Mouse (Mus musculus) CD4-positive, CD25-positive, alpha-beta regulatory T cell, adult 4 months (primary cell): ENCODE results near the gene Ralgps1. TPM values are rescaled to one million over a fixed set of nuclear protein-coding genes. Genes with fewer than 3 reads are reported as not detected.

Experiments used
- ATAC-seq: one replicate; pipeline ENCODE4 v1.8.0; 2017
- polyA plus RNA-seq, 2 experiments: library from polyadenylated mRNA; unstranded; fragments of 100-300 nt; shearing (Covaris generic); gene quantifications; one replicate each; pipeline ENCODE4 v1.2.1; 2017

The Ralgps1 gene
- polyA plus RNA-seq, 2 experiments from 2014 or later, result 7.2 to 14.4 TPM

DNA sequence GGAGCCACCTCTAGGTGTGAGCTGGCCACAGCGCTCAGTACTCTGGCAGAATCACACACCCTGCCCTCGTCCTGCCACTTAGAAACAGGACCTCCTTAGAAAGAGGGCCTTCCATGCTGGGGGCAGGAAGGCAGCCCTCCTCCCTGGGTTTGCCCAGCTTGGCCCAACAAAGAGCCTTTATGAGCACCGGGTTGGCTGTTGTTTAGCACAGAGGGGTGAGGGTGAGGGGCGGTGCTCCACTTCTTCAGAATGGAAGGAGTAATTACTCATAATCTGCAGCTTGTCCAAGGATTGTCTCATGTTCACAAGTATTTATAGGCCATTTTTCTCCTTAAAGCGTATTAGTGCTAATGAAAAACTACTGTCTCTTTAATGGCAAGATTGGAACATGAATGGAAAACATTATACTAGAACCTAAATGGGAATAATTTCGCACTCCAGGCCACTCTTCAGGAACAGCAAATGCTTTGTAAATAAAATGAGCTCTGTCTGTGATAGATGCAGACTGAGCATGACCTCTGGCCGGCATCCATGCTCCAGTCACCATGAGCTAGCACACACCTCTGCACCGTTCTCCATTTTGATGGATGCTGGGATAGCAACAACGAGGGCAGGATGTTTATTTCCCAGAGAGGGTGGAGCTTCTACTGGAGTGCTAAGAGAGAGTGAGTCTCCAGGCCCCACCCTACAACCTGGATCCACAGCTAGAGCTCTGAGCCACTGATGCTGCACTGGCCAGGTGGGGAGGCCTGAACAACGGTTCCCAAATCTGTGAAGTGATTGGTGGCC, 200.3 kb downstream of the Ralgps1 start:
- no peak for ATAC-seq

DNA sequence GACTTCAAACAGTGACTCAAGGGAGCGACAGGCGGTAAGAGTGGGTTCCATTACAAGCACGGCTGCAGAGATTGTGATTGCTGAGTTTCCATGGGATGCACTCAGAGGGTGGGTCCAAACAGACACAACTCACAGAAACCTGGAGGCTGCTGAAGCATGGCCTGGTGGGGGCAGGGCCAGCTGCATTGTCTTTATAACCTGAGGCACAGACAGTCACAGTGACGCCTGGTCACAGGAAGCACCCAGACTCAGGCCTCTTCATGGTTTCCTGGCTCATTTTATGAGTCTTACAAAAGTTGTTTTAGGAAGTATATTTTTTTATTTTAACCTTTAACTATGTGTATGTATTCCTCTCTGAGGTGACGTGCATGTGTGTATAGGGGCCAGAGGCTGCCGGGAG, 201.8 kb downstream of the Ralgps1 start:
- ATAC-seq, result peak; percentile 58

DNA sequence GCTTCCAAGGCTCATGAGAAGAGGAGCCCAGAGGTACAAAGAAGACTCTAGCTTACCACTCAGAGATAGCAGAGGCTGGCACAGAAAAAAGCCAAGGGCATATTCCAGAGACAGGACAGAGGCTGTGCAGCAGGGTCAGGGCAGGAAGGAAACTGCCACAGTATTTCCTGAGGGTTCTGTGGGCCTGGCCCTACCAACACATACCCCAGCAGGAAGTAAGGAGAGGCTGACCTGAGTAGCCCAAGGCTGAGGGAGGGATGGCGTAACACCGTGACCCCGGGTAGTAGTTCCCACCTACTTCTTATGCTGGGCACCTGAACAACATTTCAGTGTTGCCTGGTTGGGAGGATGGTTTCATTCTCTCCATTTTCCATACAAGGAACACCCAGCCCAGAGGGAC, 204.2 kb downstream of the Ralgps1 start:
- ATAC-seq, result no peak

DNA sequence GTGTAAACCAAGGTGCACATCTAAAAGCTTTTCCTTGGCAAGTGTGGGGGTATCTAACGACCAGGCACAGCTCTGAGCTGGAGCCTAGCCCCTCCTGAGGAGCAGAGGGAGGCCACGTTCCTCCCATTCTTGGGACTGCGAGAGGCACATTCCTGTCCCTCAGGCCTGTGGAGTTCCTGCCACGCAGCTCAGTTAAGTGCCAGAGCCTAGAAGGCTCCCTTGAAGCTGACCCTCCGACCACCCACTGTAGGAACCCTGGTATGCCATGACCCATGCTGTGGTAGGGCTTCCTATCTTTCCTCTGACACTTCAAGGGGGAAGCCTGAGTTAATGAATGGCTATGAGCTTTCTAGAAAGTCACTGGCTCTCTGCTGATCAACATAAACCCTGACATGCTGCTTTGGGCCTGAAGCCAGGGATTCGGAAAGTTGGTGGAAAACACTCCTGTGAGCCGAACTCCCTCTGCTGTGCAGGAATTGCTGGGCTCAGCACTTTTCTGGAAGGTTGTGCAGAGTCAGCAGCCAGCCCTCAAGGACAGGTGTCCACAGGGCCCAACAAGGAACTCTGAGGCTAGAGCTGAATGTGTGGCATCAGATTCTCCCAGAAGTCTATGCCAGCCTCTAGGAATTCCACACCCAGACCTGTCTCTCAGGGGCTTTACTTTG, 205.4 kb downstream of the Ralgps1 start:
- ATAC-seq, result no peak

DNA sequence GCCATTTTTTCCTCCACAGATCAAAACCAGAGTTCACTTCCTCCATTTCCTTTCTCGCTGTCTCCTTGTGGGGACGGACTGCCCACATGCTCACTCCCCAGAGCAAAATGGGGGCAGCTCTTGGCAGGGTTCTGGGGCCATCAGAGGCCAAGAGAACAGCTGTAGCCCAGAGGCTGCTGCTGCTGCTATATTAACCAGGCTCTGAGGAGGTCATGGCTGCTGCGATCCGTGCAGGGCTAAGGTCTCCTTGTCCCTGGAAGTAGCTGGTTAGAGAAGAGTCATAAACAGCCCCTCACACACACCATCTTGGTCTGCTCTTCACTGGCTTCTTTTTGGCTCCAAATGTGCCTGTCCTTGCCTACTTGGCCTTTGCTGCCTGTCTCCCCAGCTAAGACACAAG, 206.1 kb downstream of the Ralgps1 start:
- no peak for ATAC-seq

DNA sequence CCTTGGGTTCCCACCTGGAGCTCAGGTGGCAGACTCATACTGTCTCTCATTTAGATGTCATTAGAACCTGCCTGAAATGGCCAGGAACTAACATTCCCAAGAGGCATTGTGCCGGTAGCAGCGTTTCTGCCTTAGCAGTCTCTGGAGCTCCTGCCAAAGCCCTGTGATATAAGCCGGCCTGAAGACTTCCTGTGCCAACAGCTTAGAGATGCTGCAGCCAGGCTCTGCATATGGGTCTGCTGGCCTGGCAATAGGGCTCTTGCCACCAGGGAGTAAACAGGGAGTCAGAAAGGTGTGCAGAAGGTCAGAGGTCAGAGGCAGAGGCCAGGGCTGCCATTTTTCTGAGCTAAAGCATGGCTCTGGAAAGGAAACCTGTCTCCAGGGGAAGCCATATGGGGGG, 206.6 kb downstream of the Ralgps1 start:
- ATAC-seq, result no peak

DNA sequence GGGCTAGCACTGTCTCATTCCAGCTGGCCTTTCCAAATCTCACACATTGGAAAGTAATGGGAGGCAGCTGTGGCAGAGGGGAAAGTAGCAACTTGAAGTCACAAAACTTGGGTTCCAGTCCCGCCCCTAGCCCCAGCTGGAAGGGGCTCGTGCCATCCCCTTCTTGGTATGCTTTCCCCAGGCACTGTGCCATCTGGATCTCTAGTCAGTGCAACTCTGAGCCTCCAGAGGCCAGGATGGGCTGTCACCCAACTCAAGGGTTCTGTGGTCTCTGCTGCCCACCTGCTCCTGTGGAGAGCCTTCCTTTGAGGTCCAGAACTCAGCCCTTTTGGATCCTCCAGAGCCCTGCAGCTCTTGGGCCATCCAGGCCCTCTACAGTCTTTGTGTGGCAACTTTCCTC, 209.2 kb downstream of the Ralgps1 start:
- no peak for ATAC-seq

DNA sequence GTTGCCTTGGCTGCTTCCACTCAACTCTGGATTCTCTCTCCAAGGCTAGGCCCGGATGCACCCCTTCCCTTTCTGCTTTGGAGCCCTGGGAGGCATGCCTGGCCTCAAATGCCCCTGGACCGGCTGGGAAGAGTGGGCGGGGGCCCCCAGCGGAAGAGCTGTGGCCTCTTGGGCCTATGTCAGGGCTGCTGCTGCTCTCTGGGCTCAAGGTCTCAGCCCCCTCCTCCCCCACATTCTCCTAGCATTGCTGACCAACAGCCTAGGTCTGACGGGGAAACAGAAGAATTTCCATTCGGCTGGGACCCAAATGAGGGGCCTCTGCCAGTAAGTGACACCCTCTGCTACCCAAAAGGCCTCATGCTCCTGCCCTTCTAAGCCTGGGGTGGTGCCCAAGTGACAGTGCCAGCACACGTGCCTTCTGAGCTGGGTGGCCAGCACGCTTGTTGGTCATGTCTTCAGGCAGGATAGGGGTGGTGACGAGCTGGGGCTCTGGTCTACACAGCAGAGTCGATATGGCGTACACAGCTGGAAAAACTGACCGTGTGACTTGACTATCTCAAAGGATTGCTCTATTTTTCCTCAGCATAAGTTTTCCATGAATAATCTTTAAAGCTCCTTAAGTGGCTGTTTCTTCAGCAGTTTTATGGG, 210.8 kb downstream of the Ralgps1 start:
- ATAC-seq, result no peak

DNA sequence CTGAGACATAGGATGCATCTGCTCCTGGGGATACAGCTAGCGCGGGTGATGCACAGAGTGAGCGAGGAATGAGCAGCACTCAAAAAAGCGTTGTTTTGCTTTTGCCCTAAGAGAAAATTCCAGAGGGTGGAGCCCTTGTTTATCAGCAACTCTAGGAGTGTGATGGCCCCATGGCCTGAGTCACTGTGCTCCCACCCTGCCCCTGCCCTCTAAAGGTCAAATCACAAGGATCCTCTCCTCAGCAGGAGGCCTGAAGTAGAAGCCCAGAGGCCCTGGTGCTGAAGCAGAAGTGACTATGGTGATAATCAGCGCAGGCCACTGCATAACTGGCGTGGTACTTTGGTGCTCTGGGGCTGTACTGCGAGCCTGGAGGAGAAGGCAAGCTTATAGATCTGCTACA, 211.7 kb downstream of the Ralgps1 start:
- no peak for ATAC-seq

DNA sequence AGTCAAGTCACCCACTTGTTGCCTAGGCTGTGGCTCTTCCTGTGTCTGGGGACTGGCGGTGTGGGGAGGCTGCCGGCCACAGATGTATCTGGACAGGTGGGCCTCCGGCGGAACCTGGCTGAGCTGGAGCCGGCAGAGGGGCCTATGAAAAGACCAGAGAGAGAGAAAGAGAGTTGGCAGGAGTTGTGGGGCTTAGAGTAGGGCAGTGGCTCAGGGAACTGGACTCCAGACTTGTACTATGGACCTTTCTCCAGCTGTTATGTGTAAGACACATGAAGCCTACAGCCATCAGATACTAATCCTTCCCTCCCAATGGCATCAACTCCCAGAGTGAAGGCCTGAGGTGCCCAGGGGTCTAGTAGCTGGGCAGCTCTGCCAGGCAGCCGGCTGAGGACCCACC, 212.4 kb downstream of the Ralgps1 start:
- no peak for ATAC-seq

DNA sequence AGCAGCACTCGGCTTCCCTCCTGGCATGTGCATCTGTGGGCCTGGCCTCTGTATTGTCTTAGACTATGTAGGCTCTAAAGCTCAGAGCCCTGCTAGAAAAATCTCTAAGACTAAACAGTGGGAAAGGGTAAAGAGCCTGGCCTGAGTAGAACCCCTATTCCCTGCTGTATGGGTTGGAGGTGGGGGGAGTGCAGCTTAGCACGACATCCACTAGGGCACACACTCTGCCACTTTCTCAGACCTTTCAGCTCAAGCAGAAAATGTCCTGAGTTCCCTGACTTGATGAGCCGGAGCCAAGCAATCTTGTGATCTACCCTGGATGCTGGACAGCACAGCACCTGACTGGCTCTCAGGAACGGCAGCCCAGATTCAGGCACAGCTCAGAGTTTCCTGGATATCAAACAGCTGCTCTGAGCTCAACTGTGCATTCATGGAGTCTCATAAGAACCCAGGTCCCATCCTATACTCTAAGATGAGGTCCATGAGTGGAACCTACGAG, 215.0 kb downstream of the Ralgps1 start:
- no peak for ATAC-seq

DNA sequence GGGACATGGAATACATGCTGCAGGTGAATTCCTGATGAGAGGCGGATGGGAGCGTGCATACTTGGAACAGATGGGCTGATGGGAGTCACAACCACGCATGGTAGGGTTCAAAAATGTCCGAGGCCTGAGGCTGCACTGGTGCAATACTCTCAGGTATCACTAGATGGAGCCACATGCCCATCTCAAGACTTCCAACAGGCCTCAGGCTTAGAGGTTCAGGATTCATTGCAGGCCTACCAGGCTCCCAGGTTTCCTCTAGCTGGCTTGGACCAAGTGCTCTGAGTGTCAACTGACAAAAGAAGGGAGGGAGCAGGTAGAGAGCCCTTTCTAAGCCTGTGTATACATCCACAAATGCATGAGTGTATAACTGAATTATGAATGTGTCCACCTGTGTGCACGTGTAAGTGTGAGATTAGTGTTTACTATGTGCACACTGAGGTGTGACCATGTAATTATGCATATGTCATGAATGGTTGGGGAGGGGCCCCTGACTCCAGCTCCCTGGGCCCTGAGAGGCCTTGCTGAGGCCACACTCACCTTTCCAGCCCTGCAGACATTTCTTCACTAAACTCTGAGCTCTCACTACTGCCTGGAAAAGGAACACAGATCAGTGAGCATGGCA, 216.4 kb downstream of the Ralgps1 start:
- ATAC-seq, result peak; percentile 47

DNA sequence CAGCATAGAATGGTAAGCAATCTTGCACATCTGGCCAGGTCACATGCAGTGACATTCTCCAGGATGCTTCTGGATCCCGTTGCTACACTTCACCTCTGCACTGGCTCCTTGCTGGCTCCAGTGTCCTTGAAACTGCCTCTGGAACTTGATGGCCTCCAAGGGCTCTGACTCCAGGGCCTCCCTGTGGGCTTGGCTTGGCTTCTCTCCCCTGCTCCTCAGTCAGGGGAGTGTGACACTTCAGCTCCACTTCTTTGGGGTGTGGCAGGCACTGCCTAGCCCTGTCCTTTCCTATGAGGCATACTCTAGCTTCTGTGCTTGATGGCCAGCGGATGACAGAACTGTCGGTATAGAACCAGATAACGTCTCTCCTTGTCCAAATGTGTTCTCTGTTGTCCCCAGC, 224.3 kb downstream of the Ralgps1 start:
- no peak for ATAC-seq

DNA sequence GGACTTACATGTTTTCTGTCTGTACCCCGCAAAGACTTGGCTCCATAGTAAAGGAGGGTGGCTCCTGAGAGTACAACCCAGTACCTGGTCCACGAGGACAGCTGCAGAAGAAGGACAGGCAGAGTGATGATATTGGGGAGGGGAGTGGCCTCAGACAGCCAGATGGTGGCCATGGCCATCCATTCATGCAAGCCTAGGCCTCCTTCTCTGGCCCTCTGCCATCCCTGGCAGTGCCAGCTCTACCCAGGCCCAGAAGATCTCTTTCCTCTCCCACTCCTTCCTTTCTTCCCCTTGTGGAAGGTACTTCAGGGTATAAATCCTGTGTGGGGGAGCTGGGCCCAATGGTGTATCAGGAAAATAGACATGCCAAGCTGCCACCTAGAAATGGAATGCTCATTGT, 228.0 kb downstream of the Ralgps1 start:
- ATAC-seq, result no peak

DNA sequence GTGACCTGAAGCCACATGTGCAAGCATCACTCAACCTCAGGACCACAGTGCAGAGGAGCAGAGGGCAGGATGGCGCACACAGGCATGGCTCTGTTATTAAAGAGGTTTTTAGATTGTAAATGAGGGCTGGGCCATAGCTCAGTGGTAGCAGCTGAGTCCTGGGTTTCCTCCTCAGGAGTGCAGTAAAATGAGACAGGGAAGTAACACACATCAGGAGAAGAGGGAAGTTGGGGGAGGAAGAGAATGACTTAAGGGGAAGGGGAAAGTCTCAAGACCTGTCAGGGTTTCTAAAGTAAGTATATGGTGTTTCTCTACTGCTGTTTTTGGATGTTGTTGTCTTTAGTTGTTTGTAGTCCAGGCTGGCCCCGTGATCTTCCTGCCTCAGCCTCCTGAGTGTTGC, 232.8 kb downstream of the Ralgps1 start:
- ATAC-seq, result no peak

DNA sequence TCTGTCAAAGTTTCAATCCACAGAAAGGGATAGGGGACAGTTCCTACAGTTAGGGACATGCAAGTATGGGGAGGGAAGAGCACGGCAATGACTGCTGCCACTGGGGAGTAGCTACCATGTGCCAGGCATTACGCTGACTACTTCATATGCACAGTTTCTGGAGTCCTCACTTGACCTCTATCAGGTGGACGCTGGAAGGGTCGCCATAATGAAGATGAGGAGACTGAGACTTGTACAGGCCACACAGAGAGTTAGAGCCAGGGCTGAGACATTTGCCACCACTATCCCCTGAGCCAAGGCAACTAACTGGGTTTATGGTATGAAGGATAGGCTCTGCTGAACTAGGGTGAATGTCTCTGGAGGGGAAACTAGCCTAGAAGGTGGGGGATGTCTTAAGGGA, 233.6 kb downstream of the Ralgps1 start:
- no peak for ATAC-seq

DNA sequence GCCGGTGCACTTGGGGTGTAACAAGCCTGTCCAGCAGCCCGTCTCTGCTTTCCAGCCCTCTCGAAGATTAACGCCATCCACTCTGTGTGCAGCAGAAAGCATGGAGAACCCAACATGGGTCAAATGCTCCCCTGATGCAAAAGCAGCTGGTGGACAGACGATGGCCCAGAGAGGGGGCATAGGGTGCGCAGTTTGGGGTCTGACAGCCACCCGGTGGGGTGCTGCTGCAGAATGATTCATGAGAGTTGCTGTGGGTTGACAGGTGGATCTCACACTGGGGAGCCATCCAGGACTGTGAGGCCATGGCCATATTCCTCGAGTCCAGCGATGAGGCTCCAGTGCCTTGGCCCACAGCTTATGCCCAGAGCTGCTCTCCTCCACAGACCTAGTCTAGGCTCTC, 234.0 kb downstream of the Ralgps1 start:
- no peak for ATAC-seq

DNA sequence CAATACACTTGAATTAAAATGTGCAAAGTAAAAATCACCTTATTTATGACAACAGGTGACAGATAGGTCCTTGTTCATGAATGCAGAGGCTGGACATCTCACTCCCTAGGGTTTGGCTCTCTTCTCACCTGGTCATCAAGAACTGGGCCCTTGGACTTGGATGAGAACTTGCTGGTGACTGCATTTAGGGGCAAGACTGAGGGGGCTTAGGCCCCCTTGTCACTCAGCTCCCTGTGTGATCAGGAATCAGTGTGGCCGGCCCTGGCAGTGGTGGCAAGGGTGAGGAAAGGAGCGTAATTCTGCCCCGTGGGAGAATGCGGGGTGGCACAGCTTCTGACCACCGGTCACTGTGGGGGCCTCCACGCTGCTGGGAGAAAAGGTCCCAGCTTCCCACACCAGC, 234.9 kb downstream of the Ralgps1 start:
- ATAC-seq, result no peak

DNA sequence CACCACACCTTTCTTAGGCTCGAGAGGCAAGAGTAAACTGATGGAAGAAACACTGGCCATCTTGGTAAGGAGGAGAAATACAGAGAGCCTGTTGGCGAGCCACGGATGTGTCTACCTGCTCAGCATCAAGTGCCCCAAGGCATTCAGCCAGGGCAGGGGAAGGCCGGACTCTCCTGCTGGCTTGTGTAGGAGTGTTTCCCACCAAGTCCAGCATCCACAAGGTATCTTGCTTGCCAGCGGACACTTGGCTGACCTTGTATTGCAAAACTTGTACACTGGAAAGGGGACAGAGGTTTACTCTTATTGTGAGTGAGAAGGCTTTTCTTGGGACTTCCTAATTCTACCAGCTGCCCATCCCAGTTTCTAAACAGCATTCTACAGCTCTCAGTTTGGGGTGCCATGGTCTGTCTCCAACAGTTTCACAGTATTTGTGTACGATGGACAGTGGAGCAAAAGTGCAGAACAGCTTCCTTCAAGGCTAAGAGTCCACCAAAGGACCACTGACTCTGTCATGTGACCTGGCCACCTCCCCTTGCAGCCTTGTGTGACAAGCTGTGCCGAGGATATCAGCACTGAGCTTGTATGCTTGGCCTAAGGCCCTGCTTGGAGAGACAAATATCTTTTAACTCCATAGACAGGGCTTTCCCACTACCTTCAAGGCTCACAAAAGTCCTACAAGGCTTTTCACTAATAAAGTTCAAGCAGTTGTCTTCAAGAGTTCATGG, 236.4 kb downstream of the Ralgps1 start:
- no peak for ATAC-seq

DNA sequence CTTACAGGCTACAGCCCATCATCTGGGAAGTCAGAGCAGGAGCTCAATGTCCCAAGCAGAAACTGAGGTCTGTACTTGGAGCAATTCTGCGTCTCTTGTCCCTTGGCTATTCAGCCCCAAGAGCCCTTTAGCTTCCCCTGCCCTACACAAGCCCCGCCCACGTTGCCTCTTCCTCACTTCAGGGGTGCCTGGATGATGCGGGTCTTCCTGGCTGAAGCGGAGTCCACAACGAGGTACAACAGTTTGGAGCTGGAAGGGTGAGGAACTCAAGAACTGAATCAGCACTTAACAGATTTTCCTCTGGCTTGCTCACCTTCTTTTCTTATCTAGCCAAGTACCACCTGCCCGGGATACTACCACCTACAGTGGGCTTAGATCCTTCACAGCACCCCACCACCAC, 239.0 kb downstream of the Ralgps1 start:
- ATAC-seq, result no peak

DNA sequence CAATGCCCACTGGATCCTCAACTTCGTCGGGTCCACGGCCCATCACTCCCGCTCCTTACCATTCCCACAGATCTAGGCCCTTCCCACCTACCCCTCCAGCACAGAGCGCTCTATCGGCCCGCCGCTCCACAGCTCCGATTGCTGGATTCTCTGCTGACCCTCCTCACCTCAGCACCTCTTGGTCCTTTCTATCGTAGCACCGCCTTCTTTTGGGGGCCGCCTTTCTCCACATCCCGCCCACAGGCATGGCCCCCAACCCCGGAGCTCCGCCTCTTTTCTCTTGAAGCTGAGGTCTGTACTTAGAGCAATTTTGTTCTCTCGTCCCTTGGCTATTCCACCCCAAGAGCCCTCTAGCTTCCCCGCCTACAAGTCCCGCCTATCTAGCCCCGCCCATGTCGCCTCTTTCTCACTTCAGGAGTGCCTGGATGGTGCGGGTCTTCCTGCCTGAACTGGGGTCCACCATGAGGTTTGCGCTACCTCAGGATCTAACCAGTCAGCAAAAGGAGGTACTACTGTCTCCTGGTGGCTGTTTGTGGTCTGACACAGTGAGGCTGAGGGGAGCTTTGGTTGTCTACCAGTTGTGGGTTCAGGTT, 239.7 kb downstream of the Ralgps1 start, which contains the start of gene Garnl3:
TSS of gene Garnl3 (minus strand) at position 155 of the 593 bp plus-strand sequence.
- peak; percentile 50 for ATAC-seq
